Mouse (Mus musculus) macrophage (primary cell): ENCODE measurements around the gene Prrg4. TPM values are rescaled to one million over a fixed set of nuclear protein-coding genes. Genes with fewer than 3 reads are reported as not detected.

Experiments used
- H3K27ac ChIP-seq: fragments of 350-480 bp; formaldehyde crosslinking; 2 replicates; pipeline ENCODE4 v1.9.0; 2021
- H3K36me3 ChIP-seq: fragments of 350-480 bp; formaldehyde crosslinking; 2 replicates; pipeline ENCODE4 v1.9.0; 2021; ENCODE audit errors: inconsistent target
- H3K4me3 ChIP-seq: fragments of 350-480 bp; formaldehyde crosslinking; 2 replicates; pipeline ENCODE4 v1.9.0; 2021; ENCODE audit errors: inconsistent target
- H3K79me2 ChIP-seq: fragments of 350-480 bp; formaldehyde crosslinking; 2 replicates; pipeline ENCODE4 v1.9.0; 2021; ENCODE audit errors: inconsistent target
- WGBS: methylation state at CpG from one replicate; pipeline ENCODE4 v1.1.7; 2026; ENCODE audit warnings: inconsistent platforms; ENCODE audit not compliant: missing documents; 5-methylcytosine and 5-hydroxymethylcytosine counted together
- polyA plus RNA-seq: library from polyadenylated mRNA; stranded (reverse); fragments of 250-400 nt; gene quantifications from 3 replicates; pipeline ENCODE4 v1.2.4, GENCODE M21; 2018; ENCODE audit warnings: inconsistent platforms

Gene Prrg4
- polyA plus RNA-seq, 1 experiment from 2014 or later, result 0.24 TPM

- Histone ChIP-seq H3K79me2 (peaks cover 28% of the 10 kb centered on the region), H3K36me3 (no peaks in the 10 kb centered on the region), H3K4me3 (peak within 1 kb of the TSS; percentile 84), H3K27ac (peak within 1 kb of the TSS; percentile 62)
- WGBS, result 1% methylated on average over 14 of the region's 50 CpGs
Observed at GRCm38 (mm10) chr2:104816371-104816827, 33.3 kb downstream of the Prrg4 start, which contains the start of gene Qser1. Gene Qser1, minus strand, starts transcription at chr2:104816760.

GRCm38 (mm10) chr2:104815561-104816370 is 33.9 kb downstream of the Prrg4 start:
- peaks cover 35% of the 10 kb centered on the region for H3K79me2 ChIP-seq
- H3K36me3 ChIP-seq, result no peaks in the 10 kb centered on the region
- H3K4me3 ChIP-seq, result peak overlapping the region; percentile 47
- no peak overlapping the region; the same call in 1 of the 2 replicates for H3K27ac ChIP-seq
- 2% methylated on average over 33 of the region's 33 CpGs for WGBS

GRCm38 (mm10) chr2:104814181-104814951 is 35.3 kb downstream of the Prrg4 start:
- 45% methylated on average over 5 of the region's 5 CpGs for WGBS
- Histone ChIP-seq H3K27ac (no peak overlapping the region), H3K79me2 (peaks cover 49% of the 10 kb centered on the region), H3K4me3 (no peak overlapping the region), H3K36me3 (no peaks in the 10 kb centered on the region)

- peaks cover 66% of the 10 kb centered on the region for H3K79me2 ChIP-seq
- no peak overlapping the region for H3K27ac ChIP-seq
- no peak overlapping the region for H3K4me3 ChIP-seq
- H3K36me3 ChIP-seq, result no peaks in the 10 kb centered on the region
- 0% methylated on average over 1 of the region's 1 CpGs for WGBS
Observed at GRCm38 (mm10) chr2:104805435-104805834, 44.2 kb downstream of the Prrg4 start.

Other genes with a start within 250 kb of the Prrg4 start
- 22.5 to 32.0 TPM (median 24.4 TPM) in 3 replicates for gene Tcp11l1, start 137.7 kb downstream of the Prrg4 start, polyA plus RNA-seq
- gene Pin1rt1, start 133.5 kb downstream of the Prrg4 start, polyA plus RNA-seq, result not detected in 3 replicates
- 7.6 to 10.3 TPM (median 7.7 TPM) in 3 replicates for gene Depdc7, start 107.0 kb downstream of the Prrg4 start, polyA plus RNA-seq
- 5.0 to 8.2 TPM (median 7.5 TPM) in 3 replicates for gene Qser1, start 33.1 kb downstream of the Prrg4 start, polyA plus RNA-seq
- 2.7 to 9.5 TPM (median 3.4 TPM) in 3 replicates for gene Ccdc73, start 17.9 kb upstream of the Prrg4 start, polyA plus RNA-seq
- 99.0 to 127 TPM (median 124 TPM) in 3 replicates for gene Eif3m, start 167.2 kb upstream of the Prrg4 start, polyA plus RNA-seq
- not detected in 3 replicates for gene Gm11060, start 242.1 kb upstream of the Prrg4 start, polyA plus RNA-seq